Mouse (Mus musculus) ES-E14 (cell line): ENCODE measurements at regions not wholly inside any gene's neighbourhood (a gene's known extent, or its start where the extent isn't known, plus 50 kb on each side); places are given as distances from the start of the nearest gene placed in this dataset.

Source experiments
- CHD2 ChIP-seq: IDR thresholded peaks from 2 replicates; pipeline ENCODE4 v1.6.1; 2014; ENCODE audit warnings: mild to moderate bottlenecking, low read depth, low read length, inconsistent platforms
- HCFC1 ChIP-seq: IDR thresholded peaks from 2 replicates; pipeline ENCODE4 v1.6.1; 2012; ENCODE audit warnings: low read length, inconsistent platforms, borderline replicate concordance; ENCODE audit not compliant: insufficient read depth
- MAFK ChIP-seq: IDR thresholded peaks from 2 replicates; pipeline ENCODE4 v1.6.1; 2014; ENCODE audit warnings: mild to moderate bottlenecking, low read depth, low read length, inconsistent platforms; ENCODE audit not compliant: insufficient read depth

DNA sequence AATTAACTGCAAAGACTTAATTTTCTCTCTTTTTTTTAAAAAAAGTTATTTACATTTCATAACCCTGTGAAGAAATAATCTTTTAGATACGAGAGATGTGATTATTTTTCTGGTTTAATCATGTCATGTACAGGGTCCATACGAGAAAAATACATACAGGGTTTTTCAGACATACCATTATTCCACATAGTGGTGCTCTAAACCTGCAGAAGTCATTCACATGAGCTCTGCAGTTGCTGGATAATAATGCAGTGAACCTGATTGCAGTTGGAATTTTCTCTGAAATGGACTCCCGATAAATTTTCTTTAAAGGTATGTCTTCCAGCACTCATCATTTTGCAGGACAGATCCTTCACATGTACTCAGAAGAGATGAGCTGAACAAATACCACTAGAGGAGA lies 439.9 kb upstream of the Stxbp6 start:
- TF ChIP-seq MAFK (no peak), CHD2 (no peak), HCFC1 (no peak)
